Mouse (Mus musculus) E14TG2a.4 (cell line): ENCODE data around the gene Elmod3.

Source experiments
- CTCF ChIP-seq: conservative IDR thresholded peaks from 2 replicates; pipeline ENCODE4 v1.5.1; 2014; ENCODE audit warnings: low read length
- NANOG ChIP-seq: IDR thresholded peaks from 2 replicates; pipeline ENCODE4 v1.6.1; 2014; ENCODE audit warnings: borderline replicate concordance, low read length, mixed read lengths

GRCm38 (mm10) chr6:72645364-72645763 lies 47.2 kb upstream of the Elmod3 start:
- TF ChIP-seq CTCF: no peak
- no peak for TF ChIP-seq NANOG
